Mouse (Mus musculus) ES-Bruce4 (cell line): ENCODE measurements around the gene Slc24a3.
A peak's percentile ranks its signal among the peaks of the same experiment; 100 is the strongest.

Experiments
- CTCF ChIP-seq: IDR thresholded peaks from one replicate; pipeline ENCODE4 v1.8.1; 2011; ENCODE audit warnings: low read depth, low read length
- EP300 ChIP-seq: IDR thresholded peaks from 2 replicates; pipeline ENCODE4 v1.6.1; 2011; ENCODE audit warnings: low read depth, low read length; ENCODE audit not compliant: insufficient read depth

DNA sequence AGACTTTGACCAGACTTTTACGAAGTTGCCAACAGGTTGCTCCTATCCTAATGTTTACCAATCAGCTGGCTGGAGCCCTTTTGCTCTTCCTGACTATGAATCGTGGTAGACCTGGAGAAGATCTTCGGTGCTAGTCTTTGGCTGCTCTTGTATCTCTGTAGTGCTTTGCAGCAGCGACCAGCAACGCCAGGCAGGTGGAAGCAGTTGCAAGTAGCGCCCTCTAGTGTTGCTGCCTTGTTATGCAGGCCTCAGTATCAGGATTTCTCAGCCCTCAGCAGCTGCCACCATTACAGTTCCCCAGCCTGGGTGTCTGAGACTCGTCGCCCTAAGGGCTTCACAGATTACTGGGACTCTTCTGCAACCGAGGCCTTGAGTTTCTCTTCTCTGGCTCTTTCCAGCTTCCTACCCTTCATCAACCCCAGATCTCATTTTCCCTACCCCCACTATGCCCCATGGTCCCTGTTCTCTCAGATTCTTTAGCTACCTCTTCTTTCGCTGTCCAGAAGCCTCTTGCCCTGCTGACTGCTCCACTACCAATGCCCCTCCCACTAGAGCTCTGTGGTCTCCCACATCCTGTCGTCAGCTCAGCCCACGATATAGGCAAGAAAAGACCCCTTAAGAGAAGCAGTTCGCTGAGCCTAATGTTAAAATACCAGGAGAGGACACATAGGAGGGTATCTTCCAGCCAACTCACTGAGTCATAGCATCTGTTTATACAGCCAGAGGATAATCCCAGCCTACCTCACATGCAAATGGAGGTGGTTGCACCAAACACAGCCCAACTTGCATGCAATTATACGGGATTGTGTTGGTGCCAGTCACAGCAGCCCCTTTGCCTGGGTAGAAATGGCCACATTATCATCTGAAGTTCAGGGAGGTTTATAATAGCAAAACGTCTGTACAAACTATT is 443.5 kb downstream of the Slc24a3 start:
- TF ChIP-seq CTCF, result peak; percentile 98
- no peak for TF ChIP-seq EP300
